Mouse (Mus musculus): ENCODE data around the gene Gm21905. TPM values are rescaled to one million over a fixed set of nuclear protein-coding genes. Genes with fewer than 3 reads are reported as not detected.

The Gm21905 gene
- not detected in 2 replicates for polyA plus RNA-seq (2012; rRNA removed)

- H3K4me1 ChIP-seq (ENCODE audit: control insufficient read depth, insufficient read depth, low read length) = no peaks in the 10 kb centered on the region; the same call in 1 of the 2 replicates
- H3K4me3 ChIP-seq (replicated peaks; ENCODE audit: extremely low read depth, low read depth, low read length) = no peak within 1 kb of the TSS
- no peak for TF ChIP-seq POLR2A (IDR thresholded peaks at IDR 0.05; ENCODE audit: borderline replicate concordance, extremely low read depth, low read depth, low read length)
- TF ChIP-seq CTCF (IDR thresholded peaks at IDR 0.05; ENCODE audit: insufficient read depth, low read length) = no peak
- DNase-seq = no peak
- 76% methylated on average over 5 of the region's 5 CpGs for WGBS
Measured at GRCm38 (mm10) chr5:67946321-67946720, at the start of gene Gm21905. Gm21905 (minus strand) TSS chr5:67946421.

GRCm38 (mm10) chr5:67990426-67990825 lies 44.2 kb upstream of the Gm21905 start:
- Histone ChIP-seq H3K4me1 (ENCODE audit: control insufficient read depth, insufficient read depth, low read length) (peaks cover 8% of the 10 kb centered on the region; the same call in 1 of the 2 replicates), H3K4me3 (replicated peaks; ENCODE audit: extremely low read depth, low read depth, low read length) (no peak overlapping the region)
- TF ChIP-seq POLR2A (IDR thresholded peaks at IDR 0.05; ENCODE audit: borderline replicate concordance, extremely low read depth, low read depth, low read length) (no peak), CTCF (IDR thresholded peaks at IDR 0.05; ENCODE audit: insufficient read depth, low read length) (no peak)
- no peak for DNase-seq

GRCm38 (mm10) chr5:67981946-67982526 lies 35.8 kb upstream of the Gm21905 start:
- H3K4me3 ChIP-seq (replicated peaks; ENCODE audit: extremely low read depth, low read depth, low read length) = no peak overlapping the region
- TF ChIP-seq POLR2A (IDR thresholded peaks at IDR 0.05; ENCODE audit: borderline replicate concordance, extremely low read depth, low read depth, low read length) (no peak), CTCF (IDR thresholded peaks at IDR 0.05; ENCODE audit: insufficient read depth, low read length) (no peak)
- DNase-seq = no peak
- H3K4me1 ChIP-seq (ENCODE audit: control insufficient read depth, insufficient read depth, low read length) = peaks cover 5% of the 10 kb centered on the region
- WGBS = 41% methylated on average over 3 of the region's 3 CpGs

GRCm38 (mm10) chr5:67969536-67969935 lies 23.3 kb upstream of the Gm21905 start:
- no peak for DNase-seq
- Histone ChIP-seq H3K4me1 (ENCODE audit: control insufficient read depth, insufficient read depth, low read length) (no peaks in the 10 kb centered on the region), H3K4me3 (replicated peaks; ENCODE audit: extremely low read depth, low read depth, low read length) (no peak overlapping the region)
- WGBS = 81% methylated on average over 7 of the region's 7 CpGs
- TF ChIP-seq CTCF (IDR thresholded peaks at IDR 0.05; ENCODE audit: insufficient read depth, low read length) = no peak
- TF ChIP-seq POLR2A (IDR thresholded peaks at IDR 0.05; ENCODE audit: borderline replicate concordance, extremely low read depth, low read depth, low read length) = no peak

GRCm38 (mm10) chr5:67961708-67962629 lies 15.7 kb upstream of the Gm21905 start:
- no peak for TF ChIP-seq CTCF (IDR thresholded peaks at IDR 0.05; ENCODE audit: insufficient read depth, low read length)
- TF ChIP-seq POLR2A (IDR thresholded peaks at IDR 0.05; ENCODE audit: borderline replicate concordance, extremely low read depth, low read depth, low read length) = no peak
- no peaks in the 10 kb centered on the region for H3K4me1 ChIP-seq (ENCODE audit: control insufficient read depth, insufficient read depth, low read length)
- 69% methylated on average over 7 of the region's 7 CpGs for WGBS
- H3K4me3 ChIP-seq (replicated peaks; ENCODE audit: extremely low read depth, low read depth, low read length) = no peak overlapping the region
- DNase-seq = no peak

GRCm38 (mm10) chr5:67955486-67955885 lies 9.3 kb upstream of the Gm21905 start:
- no peaks in the 10 kb centered on the region for H3K4me1 ChIP-seq (ENCODE audit: control insufficient read depth, insufficient read depth, low read length)
- no peak overlapping the region for H3K4me3 ChIP-seq (replicated peaks; ENCODE audit: extremely low read depth, low read depth, low read length)
- DNase-seq = no peak
- TF ChIP-seq CTCF (IDR thresholded peaks at IDR 0.05; ENCODE audit: insufficient read depth, low read length) = no peak
- TF ChIP-seq POLR2A (IDR thresholded peaks at IDR 0.05; ENCODE audit: borderline replicate concordance, extremely low read depth, low read depth, low read length) = no peak
- 71% methylated on average over 7 of the region's 7 CpGs for WGBS

- no peak for TF ChIP-seq POLR2A (IDR thresholded peaks at IDR 0.05; ENCODE audit: borderline replicate concordance, extremely low read depth, low read depth, low read length)
- TF ChIP-seq CTCF (IDR thresholded peaks at IDR 0.05; ENCODE audit: insufficient read depth, low read length) = no peak
- Histone ChIP-seq H3K4me3 (replicated peaks; ENCODE audit: extremely low read depth, low read depth, low read length) (no peak overlapping the region), H3K4me1 (ENCODE audit: control insufficient read depth, insufficient read depth, low read length) (no peaks in the 10 kb centered on the region)
- DNase-seq = no peak
- WGBS = 69% methylated on average over 4 of the region's 4 CpGs
Measured at GRCm38 (mm10) chr5:67954097-67954496, 7.9 kb upstream of the Gm21905 start.

- TF ChIP-seq CTCF (IDR thresholded peaks at IDR 0.05; ENCODE audit: insufficient read depth, low read length) (no peak), POLR2A (IDR thresholded peaks at IDR 0.05; ENCODE audit: borderline replicate concordance, extremely low read depth, low read depth, low read length) (no peak)
- Histone ChIP-seq H3K4me3 (replicated peaks; ENCODE audit: extremely low read depth, low read depth, low read length) (no peak overlapping the region), H3K4me1 (ENCODE audit: control insufficient read depth, insufficient read depth, low read length) (no peaks in the 10 kb centered on the region; the same call in 1 of the 2 replicates)
- WGBS = 92% methylated on average over 5 of the region's 5 CpGs
- no peak for DNase-seq
Measured at GRCm38 (mm10) chr5:67948074-67948473, 1.9 kb upstream of the Gm21905 start.

- H3K4me3 ChIP-seq (replicated peaks; ENCODE audit: extremely low read depth, low read depth, low read length) = no peak overlapping the region
- no peak for DNase-seq
- TF ChIP-seq POLR2A (IDR thresholded peaks at IDR 0.05; ENCODE audit: borderline replicate concordance, extremely low read depth, low read depth, low read length) = no peak
- no peak for TF ChIP-seq CTCF (IDR thresholded peaks at IDR 0.05; ENCODE audit: insufficient read depth, low read length)
- no peaks in the 10 kb centered on the region; the same call in 1 of the 2 replicates for H3K4me1 ChIP-seq (ENCODE audit: control insufficient read depth, insufficient read depth, low read length)
Measured at GRCm38 (mm10) chr5:67947006-67947405, 785 bp upstream of the Gm21905 start.
